Mouse (Mus musculus) macrophage (primary cell): ENCODE data around the gene Zscan12. TPM values are rescaled to one million over a fixed set of nuclear protein-coding genes. Genes with fewer than 3 reads are reported as not detected.
"Not testable (repeated sequence)": the region's sequence is repeated elsewhere in the genome, so short reads cannot be mapped to it uniquely, and the experiment has no call there.

ENCODE experiments used
- H3K27ac ChIP-seq: fragments of 350-480 bp; formaldehyde crosslinking; 2 replicates; pipeline ENCODE4 v1.9.0; 2021
- H3K36me3 ChIP-seq: fragments of 350-480 bp; formaldehyde crosslinking; 2 replicates; pipeline ENCODE4 v1.9.0; 2021; ENCODE audit errors: inconsistent target
- H3K4me3 ChIP-seq: fragments of 350-480 bp; formaldehyde crosslinking; 2 replicates; pipeline ENCODE4 v1.9.0; 2021; ENCODE audit errors: inconsistent target
- H3K79me2 ChIP-seq: fragments of 350-480 bp; formaldehyde crosslinking; 2 replicates; pipeline ENCODE4 v1.9.0; 2021; ENCODE audit errors: inconsistent target
- WGBS: methylation state at CpG from one replicate; pipeline ENCODE4 v1.1.7; 2026; ENCODE audit warnings: inconsistent platforms; ENCODE audit not compliant: missing documents; 5-methylcytosine and 5-hydroxymethylcytosine counted together
- polyA plus RNA-seq: library from polyadenylated mRNA; stranded (reverse); fragments of 250-400 nt; gene quantifications from 3 replicates; pipeline ENCODE4 v1.2.4, GENCODE M21; 2018; ENCODE audit warnings: inconsistent platforms

Zscan12 gene
- polyA plus RNA-seq, 1 experiment from 2014 or later = 5.9 TPM

DNA sequence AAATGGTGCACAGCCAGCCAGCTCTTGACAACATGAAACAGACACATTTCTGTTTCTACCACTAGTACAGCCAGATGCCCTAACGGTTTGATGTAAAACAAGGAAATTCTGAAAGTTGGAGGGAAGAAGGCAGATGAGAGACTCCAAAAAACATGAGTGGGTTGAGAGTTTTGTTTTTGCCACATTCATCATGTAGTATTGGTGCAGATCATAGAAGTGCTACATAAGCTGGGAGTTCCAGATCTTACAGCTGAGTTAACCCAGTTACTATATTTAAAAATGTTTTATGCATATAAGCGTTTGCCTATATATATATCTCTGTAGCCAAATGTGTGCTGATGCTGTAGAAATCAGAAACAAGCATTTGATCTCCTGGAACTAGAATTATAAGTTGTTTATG lies 10.1 kb downstream of the Zscan12 start:
- Histone ChIP-seq H3K36me3 (peaks cover 29% of the 10 kb centered on the region), H3K4me3 (no peak overlapping the region)
- 86% methylated on average over 2 of the region's 2 CpGs for WGBS

DNA sequence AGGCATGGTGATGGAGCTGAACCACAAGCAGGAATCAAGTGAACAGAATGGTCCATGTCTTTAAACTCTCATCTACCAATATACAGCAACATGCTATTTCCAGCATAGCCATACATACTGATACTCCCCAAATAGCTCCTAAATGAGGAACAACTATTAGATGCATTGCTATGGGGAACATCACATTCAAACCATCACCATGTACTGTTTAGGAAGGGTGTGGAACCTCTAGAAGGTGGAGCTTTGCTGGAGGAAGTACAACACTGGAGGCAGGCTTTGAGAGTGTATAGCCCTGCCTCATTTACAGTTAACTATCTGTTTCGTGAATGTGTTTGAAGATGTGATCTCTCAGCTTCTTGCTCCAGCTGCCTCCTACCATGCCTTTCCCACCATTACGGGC lies 15.2 kb downstream of the Zscan12 start:
- 94% methylated on average over 2 of the region's 2 CpGs for WGBS
- Histone ChIP-seq H3K27ac (no peak overlapping the region), H3K36me3 (no peaks in the 10 kb centered on the region), H3K4me3 (no peak overlapping the region), H3K79me2 (no peaks in the 10 kb centered on the region)

More for the DNA sequence above, 10.1 kb downstream of the Zscan12 start:
- Histone ChIP-seq H3K79me2 (no peaks in the 10 kb centered on the region), H3K27ac (no peak overlapping the region)

DNA sequence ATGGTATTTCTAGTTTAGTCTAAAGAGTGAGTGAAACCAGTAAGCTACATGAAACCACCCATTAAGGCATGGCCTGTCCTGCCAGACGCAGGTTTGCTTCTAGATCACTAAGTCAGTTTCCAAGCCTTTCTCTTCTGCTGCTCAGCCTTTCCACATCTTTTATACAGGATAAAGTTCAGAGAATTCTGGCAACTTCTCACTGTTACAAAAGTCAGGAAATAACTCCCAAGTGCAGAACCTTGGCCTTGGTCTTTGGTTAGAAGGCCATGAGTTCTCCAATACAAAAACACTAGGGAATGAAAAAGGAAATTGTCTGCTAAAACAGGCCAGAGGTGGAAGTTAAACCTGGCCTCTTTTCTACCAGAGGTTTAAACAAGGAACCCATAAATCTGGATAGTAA lies 32.6 kb downstream of the Zscan12 start:
- no peak overlapping the region for H3K4me3 ChIP-seq
- peaks cover 65% of the 10 kb centered on the region for H3K36me3 ChIP-seq
- H3K79me2 ChIP-seq = peaks cover 15% of the 10 kb centered on the region
- 100% methylated on average over 1 of the region's 1 CpGs for WGBS
- no peak overlapping the region for H3K27ac ChIP-seq

DNA sequence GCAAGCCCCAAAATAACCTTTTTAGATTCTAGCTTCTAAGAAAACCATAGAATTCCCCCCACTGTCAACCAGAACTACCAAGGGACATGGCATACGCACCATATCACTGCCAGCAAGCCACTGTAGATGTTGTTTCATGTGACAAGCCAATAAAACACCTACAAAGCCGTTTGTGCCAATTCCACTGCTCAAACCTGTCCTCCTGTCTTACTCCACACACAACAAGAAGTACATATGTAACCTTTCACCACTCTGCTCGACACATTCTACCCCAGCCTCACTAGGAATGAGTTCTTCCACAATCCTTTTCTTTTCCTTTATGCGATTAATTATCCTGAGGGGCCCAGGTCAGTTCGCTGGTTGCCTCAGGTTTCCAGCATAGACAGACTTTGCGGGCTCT lies 33.0 kb downstream of the Zscan12 start:
- WGBS = 100% methylated on average over 4 of the region's 6 CpGs
- Histone ChIP-seq H3K79me2 (peaks cover 19% of the 10 kb centered on the region), H3K36me3 (peaks cover 61% of the 10 kb centered on the region), H3K4me3 (no peak overlapping the region), H3K27ac (no peak overlapping the region)

DNA sequence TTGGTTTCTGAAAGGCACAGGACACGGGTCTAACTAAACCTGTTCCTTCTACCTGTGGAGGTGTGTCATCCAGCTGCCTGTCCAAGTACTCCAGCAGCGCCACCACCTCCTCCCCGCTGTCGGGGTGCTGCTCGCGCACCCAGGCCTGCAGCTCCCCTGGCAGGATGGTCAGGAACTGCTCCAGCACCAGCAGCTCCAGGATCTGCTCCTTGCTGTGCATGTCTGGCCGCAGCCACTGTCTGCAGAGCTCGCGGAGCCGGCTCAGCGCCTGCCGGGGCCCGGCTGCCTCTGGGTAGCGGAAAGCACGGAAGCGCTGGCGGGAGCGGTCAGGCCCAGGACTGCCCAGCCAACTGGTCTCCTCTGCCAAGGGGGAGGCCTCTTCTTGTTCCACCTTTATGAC lies 33.4 kb downstream of the Zscan12 start:
- WGBS = no CpG with 5 or more reads among the region's 18 CpGs
- Histone ChIP-seq H3K36me3 (peaks cover 57% of the 10 kb centered on the region), H3K79me2 (peaks cover 23% of the 10 kb centered on the region)
- not testable (repeated sequence) for H3K27ac ChIP-seq, H3K4me3 ChIP-seq

DNA sequence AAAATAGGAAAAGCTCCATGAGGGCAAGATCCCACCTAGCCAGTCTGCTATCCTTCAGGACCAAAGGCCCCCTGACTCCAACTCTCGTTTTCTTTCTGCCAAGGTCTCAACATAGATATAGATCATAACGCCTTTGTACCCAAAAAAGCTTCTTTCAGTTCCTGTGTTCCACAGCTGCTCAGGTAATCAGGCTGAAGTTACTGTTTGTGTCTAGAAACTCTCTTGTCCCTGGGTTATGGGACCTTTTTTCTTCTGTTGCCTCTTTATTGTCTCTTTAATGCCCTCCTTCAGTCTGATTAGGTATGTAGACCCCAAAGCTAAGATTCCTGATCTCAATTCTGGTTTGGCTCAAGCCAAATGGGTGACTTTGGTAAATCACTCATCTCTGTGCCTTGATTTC lies 34.9 kb downstream of the Zscan12 start:
- Histone ChIP-seq H3K4me3 (no peak overlapping the region), H3K36me3 (peaks cover 42% of the 10 kb centered on the region), H3K27ac (no peak overlapping the region), H3K79me2 (peaks cover 38% of the 10 kb centered on the region)
- WGBS = 85% methylated on average over 2 of the region's 2 CpGs

DNA sequence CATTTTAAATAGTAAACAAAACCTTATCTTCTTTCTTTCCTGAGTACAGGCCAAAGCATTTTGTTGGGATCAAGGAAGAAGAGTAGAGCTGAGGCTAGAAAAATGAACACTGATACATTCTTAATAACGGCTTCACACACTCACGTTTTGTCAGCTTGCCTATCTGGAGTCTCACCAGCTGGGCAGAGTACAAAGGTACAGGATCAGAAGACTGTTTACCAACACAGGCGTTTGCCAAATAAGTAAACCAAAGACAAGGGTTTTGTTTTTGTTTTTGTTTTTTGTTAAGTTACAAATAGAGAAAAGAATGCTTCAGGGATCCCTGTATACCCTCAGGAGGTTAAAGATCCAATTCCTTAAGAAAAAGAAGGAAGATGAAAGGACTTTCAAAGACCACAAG lies 38.5 kb downstream of the Zscan12 start:
- WGBS = 90% methylated on average over 3 of the region's 3 CpGs
- H3K27ac ChIP-seq = no peak overlapping the region
- peak overlapping the region; percentile 62; the same call in 1 of the 2 replicates for H3K4me3 ChIP-seq
- peaks cover 38% of the 10 kb centered on the region for H3K79me2 ChIP-seq
- peaks cover 11% of the 10 kb centered on the region; the same call in 1 of the 2 replicates for H3K36me3 ChIP-seq

DNA sequence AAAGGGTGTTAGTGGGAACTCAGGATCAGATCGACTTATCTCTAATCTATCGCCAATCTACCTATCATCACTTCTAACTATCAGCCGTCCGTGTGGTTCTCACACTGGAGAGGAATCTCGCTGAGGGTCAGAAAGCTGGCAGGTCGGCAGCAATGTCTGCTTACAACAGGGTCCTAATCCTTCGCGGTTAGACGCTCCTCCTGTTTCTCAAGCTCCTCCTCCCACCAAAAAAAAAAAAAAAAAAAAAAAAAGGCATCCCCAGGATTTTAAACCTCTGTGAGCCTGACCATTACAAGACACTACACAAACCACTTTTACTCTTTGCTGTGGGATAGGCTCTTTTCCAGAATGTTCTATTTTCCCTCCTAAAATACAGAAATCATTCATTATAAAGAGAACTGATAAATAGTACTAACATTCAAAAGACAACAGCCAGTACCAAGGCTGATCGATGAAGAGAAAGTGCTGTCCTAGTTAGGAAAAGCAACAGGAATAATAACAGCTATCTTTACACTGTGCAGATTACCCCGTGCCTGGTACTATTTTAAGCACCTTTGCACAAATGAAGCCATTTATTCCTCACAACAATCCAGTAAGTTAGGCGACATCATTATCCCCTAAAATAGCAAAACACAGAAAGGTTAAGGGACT lies 39.1 kb downstream of the Zscan12 start:
- Histone ChIP-seq H3K79me2 (peaks cover 38% of the 10 kb centered on the region), H3K4me3 (peak overlapping the region; percentile 62), H3K27ac (peak overlapping the region; percentile 31; the same call in 1 of the 2 replicates), H3K36me3 (peaks cover 11% of the 10 kb centered on the region; the same call in 1 of the 2 replicates)
- WGBS = 39% methylated on average over 12 of the region's 12 CpGs

DNA sequence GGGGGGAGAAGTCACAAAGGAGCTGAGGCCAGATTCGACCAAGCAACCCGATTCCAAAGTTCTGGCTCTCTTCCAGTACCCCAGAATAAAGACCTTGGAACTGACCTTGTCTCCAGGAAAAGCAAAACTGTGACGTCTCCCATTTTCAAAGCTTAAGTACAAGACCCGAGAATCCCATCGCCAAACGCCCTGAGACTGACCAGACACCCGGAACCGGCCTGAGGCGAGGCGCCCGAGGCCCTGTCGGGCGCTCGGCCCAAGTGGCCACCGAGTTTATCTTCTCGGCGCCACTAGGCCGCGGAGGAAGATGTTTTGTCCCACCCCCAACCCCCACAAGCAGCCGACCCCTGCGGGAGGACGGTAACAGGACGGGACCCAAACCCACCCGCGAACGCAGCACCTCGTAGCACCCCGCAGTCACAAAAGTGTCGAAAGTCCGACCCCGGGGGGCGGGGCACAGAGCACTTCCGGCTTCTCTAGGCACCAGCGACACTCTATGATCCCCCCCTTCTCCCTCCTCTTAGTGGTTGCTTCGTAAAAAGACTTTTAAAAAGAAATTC lies 39.7 kb downstream of the Zscan12 start, which contains the start of gene Zkscan3:
Gene Zkscan3, minus strand, starts transcription at position 469 of the 560 bp plus-strand sequence.
- peak within 1 kb of the TSS; percentile 62 for H3K4me3 ChIP-seq
- H3K36me3 ChIP-seq = 0 out of 2 replicates have a peak, but pooled peaks cover 11% of the 10 kb centered on the region
- H3K27ac ChIP-seq = peak within 1 kb of the TSS; percentile 31
- peaks cover 38% of the 10 kb centered on the region for H3K79me2 ChIP-seq
- 3% methylated on average over 35 of the region's 35 CpGs for WGBS

DNA sequence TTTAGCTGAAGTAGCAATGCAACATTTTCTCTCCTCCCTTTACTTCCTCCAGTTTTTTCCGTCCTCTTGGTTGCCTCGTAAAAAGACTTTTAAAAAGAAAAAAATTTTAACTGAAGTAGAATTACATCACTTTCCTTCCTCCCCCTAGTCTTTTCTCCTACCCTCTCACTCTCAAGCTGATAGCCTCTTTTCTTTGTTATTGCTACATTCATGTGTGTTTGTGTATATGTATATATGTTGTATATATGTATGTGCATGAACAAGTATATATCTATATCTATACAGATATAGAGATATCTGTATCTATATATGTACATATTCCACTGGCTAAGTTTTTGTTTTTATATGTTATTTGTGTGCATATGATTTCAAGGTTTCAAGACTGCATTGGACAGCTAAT lies 40.2 kb downstream of the Zscan12 start:
- Histone ChIP-seq H3K27ac (peak overlapping the region; percentile 31), H3K4me3 (peak overlapping the region; percentile 62), H3K79me2 (peaks cover 38% of the 10 kb centered on the region), H3K36me3 (0 out of 2 replicates have a peak, but pooled peaks cover 11% of the 10 kb centered on the region)
- whole genome bisulfite sequencing = 3% methylated on average over 2 of the region's 2 CpGs

DNA sequence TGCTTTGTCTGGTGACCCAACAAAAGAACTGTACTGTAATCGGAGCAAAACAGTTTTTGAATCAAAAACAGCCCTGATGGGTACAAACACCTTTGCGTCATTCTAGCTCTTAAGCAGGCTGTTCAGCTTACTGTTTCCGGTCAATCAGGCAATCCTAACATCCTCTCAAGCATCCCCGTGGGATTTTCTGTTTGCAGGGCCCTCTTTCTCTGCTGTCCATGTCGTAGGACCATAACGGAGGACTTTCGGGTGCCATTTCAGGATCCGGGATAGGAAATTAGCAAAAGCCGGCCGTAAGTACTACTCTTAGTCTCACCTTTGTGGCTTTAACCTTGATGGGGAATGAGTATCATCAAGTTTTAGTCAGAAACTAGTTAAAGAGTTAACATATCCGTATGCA lies 44.7 kb downstream of the Zscan12 start:
- WGBS = 92% methylated on average over 11 of the region's 11 CpGs
- Histone ChIP-seq H3K36me3 (no peaks in the 10 kb centered on the region), H3K4me3 (no peak overlapping the region), H3K79me2 (peaks cover 2% of the 10 kb centered on the region), H3K27ac (no peak overlapping the region)

DNA sequence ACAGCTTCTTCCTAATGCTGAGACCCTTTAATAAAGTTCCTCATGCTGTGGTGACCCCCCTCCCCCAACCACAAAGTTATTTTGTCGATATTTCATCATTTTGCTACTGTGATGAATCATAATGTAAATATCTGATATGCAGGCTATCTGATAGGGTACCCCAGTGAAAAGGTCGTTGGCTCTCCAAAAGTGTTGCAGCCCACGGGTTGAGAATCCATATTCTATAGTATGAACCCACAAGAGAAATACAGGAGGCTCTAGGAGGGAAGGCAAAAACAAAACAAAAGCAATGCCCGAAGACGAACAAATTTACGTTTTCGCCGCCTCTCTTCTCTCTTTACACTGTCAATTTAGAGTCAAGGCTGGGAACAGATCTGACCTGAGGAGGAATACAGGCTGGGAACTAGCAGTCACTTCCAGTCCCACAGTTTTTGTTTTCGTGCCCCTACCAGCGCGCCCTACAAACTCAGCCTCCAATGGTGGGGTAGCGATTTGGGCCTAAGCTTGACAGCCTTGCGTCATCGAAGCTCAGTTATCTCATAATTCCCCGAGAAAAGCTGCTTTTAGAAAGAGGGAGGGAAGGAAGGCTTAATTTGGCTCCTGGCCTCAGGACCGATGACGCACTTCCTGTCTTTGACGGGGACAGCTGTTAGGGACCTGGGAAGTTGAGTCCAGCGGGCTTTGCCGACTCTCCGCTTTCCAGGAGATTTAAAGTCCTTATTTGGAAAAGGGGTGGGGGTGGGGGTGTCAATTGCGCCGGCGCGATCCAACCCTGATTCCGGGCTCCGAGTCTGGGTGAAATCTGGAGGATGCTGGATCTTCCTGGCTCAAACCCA lies 45.6 kb downstream of the Zscan12 start:
- 3% methylated on average over 27 of the region's 27 CpGs for WGBS

DNA sequence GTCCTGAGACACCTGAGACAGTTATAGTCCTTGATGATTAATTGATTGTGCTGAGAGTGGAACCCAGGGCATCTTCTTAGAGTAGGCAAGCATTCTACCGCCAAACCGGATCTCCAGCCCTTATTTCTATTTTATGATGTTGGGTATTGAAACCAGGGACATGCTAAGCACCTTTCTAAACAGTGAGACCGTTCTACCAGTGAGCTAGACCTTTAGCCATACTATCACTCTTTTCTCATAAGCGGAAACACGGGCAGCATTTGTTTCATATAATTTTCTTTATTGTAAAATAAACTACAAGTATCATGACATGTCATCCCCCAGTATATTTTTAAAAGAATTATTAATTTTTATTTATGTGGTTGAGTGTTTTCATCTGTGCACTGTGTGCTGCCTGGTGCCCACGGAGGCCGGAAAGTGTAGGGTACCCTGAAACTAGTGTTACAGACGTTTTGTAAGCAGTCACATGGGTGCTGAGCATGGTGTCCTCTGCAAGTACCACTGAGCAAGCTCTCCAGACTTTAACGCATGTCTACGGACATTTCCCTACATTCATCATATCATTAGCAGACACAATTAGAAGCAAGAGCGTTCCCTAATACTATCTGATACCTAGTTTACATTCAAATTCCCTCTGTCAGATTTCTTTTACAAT lies 46.3 kb downstream of the Zscan12 start:
- Histone ChIP-seq H3K36me3 (no peaks in the 10 kb centered on the region), H3K27ac (no peak overlapping the region), H3K79me2 (no peaks in the 10 kb centered on the region), H3K4me3 (peak overlapping the region; percentile 36; the same call in 1 of the 2 replicates)
- WGBS = 64% methylated on average over 11 of the region's 11 CpGs

More for the DNA sequence above, 45.6 kb downstream of the Zscan12 start:
- no peaks in the 10 kb centered on the region for H3K36me3 ChIP-seq
- H3K79me2 ChIP-seq = no peaks in the 10 kb centered on the region
- H3K27ac ChIP-seq = no peak overlapping the region
- H3K4me3 ChIP-seq = peak overlapping the region; percentile 36
